Mouse (Mus musculus): ENCODE results near the gene Sfxn3. TPM values are rescaled to one million over a fixed set of nuclear protein-coding genes. Genes with fewer than 3 reads are reported as not detected.
A peak's percentile ranks its signal among the peaks of the same experiment; 100 is the strongest.
"Not testable (repeated sequence)": the region's sequence is repeated elsewhere in the genome, so short reads cannot be mapped to it uniquely, and the experiment has no call there.

Gene Sfxn3
- total and polyA plus RNA-seq, 3 experiments = 51.2 to 89.3 (median 65.5) TPM

DNA sequence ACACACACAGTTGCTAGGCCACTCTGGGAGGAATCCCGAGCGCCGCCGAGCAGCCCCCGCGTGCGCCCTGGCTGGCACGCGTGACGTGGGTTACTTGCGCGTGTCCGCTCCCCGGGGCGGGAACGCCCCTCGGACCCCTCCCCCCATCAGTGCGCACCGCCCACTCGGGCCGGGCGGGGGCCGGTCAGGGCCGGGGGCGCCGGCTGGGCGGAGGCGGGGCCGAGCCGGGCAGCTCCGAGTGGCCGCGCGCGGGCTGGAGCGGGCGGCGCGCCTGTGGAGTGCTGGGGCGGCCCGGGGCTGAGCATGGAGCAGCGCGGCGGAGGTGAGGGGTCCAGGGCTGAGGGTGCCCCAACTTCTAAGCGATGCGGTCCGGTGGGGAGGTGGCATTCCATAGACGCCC, 29.4 kb upstream of the Sfxn3 start:
- peak; percentile 97 for DNase-seq

DNA sequence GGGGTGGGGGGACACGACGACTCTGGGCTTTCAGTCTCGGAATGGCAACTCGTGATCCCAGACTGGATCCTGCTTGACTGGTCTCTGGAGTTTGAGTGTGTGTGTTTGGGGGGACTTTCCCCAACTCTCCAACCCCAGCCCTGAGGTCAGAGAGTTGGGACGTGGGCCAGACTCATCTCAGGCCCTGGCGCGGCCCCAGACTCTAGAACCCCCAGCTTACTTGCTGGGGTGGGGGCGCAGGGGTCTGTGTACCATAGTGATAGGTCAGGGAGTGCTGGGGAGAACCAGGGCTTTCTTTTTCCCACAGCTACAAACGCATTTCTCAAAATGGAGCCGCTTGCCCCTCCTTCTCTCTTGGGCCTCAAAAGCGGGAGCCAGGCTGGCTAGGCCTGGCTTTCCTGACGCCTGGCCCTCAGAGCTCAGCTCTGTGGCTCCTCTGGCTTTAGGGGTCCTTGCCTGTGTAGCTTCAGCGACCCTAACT, 28.9 kb upstream of the Sfxn3 start:
- DNase-seq = peak; percentile 68

DNA sequence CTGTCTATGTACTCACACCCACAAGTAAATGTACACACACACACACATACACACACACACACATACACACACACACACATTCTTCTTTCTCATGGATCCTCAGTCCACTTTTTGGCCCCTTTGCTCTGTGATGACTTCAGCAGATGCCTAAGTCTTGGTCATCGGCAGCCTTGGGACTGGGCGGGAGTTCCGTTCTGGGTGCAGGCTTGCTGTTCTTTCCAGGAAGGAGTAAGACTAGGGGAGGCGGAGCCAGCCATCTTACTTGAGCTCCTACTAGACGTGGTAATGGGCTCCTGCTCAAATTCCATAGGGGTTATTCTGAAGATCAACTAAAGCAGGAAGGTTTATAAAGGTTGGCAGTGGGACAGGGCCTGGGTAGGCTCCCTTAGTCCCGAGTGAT, 27.0 kb upstream of the Sfxn3 start:
- DNase-seq = peak; percentile 85

DNA sequence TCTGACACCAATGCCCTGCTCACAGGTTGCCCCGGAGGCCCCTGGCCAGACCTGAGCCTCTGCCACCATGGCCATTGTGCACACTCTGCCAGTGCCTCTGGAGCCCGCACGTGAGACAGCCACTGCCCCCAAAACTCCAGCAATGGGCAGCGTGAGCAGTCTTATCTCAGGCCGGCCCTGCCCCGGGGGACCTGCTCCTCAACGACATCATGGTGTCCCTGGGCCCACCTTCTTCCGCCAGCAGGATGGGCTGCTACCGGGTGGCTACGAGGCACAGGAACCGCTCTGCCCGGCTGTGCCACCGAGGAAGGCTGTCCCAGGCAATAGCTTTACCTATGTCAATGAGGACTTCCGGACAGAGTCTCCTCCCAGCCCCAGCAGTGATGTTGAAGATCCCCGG, 25.9 kb upstream of the Sfxn3 start:
- no peak for DNase-seq

DNA sequence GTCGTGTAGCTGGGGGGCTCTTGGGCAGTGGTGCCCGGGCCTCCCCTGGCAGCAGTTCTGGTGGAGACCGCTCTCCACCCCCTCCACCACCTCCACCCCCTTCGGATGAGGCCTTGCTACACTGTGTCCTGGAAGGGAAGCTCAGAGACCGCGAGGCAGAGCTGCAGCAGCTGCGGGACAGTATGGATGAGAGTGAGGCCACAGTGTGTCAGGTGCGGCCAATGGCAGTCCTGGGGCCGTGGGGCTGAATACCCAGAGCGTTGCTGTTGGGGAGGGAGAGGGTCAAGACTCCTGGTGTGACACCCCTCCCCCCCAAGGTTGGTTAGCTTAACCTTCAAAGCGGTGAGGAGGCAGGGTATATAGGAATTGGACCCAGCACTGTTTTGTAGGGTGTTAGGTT, 23.3 kb upstream of the Sfxn3 start:
- no peak for DNase-seq

DNA sequence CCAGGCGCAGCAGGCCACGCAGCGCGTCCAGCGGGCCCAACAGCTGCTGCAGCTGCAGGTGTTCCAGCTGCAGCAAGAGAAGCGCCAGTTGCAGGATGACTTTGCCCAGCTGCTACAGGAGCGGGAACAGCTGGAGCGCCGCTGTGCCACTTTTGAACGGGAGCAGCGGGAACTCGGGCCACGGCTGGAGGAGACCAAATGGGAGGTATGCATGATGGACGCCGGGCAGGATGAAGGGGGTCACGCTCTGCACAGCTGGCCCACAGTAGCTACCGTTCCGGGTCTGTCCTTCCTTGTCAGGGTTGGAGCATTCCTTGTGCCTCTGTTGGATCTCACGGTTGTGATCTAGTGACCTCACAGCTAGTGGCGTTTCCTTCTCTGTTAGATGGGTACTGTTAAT, 22.5 kb upstream of the Sfxn3 start:
- no peak for DNase-seq

DNA sequence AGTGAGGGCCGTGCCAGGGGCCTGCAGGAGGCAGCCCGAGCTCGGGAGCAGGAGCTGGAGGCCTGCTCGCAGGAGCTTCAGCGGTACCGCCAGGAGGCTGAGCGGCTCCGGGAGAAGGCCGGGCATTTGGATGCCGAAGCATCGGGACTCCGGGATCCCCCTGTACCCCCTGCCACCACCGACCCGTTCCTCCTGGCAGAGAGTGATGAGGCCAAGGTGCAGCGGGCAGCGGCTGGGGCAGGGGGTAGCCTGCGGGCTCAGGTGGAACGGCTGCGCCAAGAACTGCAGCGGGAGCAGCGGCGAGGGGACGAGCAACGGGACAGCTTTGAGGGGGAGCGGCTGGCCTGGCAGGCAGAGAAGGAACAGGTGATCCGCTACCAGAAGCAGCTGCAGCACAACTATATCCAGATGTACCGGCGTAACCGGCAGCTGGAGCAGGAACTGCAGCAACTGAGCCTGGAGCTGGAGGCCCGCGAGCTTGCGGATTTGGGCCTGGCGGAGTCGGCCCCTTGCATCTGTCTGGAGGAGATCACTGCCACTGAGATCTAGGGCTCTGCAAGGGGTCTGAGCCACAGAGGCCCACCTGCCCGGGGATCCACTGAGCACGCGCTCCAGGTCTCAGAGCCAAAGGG, 21.2 kb upstream of the Sfxn3 start:
- DNase-seq = peak; percentile 6

DNA sequence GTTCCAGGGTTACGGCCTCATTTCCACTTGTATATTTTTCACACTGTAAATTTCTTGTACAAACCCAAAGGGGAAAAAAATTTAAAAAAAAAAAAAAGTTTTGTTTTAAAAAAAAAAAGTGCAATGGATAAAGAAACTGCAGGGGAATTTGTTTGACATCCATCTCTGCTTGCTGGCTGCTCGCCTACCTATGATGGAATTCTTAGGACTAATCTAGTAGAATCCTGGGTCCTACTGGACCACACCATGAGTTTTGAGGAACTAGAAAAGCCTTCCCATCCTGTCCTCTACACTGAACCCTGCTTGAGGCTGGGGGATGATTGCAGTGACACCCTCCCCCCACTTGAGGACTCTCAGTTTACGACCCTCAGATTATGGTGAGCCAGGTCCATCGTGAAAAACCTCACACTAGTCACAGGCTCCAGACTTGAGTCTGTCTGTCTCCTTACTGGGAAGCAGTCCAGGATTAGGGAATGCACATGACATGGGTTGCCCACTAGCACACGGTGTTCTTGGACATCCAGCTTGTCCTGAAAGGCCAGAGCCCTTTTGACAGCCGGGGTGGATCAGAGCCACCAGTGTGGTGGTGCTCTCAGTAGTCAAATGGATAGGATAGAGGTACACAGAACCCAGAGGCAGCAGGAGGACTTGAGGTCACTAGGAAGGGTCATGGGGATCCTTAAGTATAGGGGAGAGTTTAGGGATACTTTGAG, 20.2 kb upstream of the Sfxn3 start:
- DNase-seq = no peak

DNA sequence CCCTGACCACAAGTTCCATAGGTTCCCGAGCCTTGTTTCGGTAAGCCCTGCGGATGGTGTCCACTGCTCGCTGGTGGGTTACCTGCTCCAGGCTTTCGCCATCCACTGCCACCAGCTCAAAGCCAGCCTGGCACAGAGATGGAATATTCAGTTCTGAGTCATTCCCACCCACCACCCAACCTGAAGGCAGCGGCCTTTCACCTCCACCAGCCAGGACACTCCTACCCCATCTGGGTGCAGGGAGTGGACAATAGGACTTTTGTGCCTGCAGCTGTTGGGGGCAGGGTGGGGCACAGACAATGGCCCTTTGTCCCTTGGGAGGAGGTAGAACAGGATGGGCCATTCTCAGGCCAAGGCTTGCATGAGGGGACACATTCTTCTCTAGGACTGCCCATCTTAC, 19.5 kb upstream of the Sfxn3 start:
- DNase-seq = peak; percentile 9

DNA sequence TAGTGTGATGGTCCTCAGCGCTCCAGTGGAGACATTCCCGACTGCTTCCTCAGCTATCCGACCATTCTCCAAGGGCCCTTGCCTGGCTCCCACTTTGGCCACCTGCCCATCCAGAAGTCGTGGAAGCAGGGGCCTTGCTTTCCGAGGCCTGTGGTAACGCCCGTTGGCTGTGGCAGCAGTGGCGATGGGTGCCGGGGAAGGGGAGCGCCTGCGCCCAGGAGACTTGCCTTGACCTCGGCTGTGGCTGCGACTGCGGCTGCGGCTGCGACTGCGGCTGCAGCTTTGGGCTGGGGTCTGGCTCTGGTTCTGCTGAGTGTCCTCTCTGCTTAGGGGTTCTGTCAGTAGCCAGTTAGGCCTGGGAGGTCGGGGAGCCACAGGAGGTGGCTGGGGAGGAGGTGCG, 18.6 kb upstream of the Sfxn3 start:
- peak; percentile 30 for DNase-seq

DNA sequence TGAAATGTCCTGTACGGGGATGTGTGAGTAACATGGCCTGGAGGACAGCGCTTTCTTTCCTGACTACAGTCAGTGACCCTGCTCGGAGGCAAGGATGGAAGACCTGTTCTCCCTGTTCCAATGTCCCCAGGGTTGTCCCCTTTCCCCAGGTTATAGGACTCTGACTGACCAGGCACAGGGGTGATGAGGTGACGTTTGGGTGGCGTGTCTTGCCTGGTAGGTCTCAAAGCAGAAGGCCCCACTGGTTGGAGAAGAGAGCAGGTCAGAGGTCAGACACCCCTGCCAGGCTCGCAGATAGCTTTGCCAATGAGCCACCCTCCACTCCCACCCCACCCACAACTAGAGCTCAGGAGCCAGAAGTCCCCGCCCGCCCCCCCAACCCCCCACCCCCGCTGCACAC, 17.7 kb upstream of the Sfxn3 start:
- DNase-seq = peak; percentile 17

DNA sequence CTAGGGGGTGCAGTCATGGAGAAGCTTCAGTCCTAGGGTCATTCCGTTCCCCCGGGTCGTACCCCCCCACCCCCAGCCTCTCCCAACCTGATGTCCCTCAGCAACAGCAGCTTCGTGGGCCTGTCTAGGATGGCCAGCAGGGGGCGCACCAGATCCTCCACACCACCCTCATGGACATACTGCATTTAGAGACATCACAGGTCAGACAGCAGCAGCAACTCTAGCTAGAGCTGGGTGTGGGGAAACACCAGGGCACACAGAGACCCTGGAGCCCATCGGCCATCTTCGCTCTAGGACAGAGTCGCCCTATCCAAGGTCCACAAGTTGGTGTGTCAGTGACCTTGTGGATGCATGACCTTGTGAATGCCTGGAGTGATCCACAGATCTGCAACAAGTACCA, 17.2 kb upstream of the Sfxn3 start:
- peak; percentile 70 for DNase-seq

DNA sequence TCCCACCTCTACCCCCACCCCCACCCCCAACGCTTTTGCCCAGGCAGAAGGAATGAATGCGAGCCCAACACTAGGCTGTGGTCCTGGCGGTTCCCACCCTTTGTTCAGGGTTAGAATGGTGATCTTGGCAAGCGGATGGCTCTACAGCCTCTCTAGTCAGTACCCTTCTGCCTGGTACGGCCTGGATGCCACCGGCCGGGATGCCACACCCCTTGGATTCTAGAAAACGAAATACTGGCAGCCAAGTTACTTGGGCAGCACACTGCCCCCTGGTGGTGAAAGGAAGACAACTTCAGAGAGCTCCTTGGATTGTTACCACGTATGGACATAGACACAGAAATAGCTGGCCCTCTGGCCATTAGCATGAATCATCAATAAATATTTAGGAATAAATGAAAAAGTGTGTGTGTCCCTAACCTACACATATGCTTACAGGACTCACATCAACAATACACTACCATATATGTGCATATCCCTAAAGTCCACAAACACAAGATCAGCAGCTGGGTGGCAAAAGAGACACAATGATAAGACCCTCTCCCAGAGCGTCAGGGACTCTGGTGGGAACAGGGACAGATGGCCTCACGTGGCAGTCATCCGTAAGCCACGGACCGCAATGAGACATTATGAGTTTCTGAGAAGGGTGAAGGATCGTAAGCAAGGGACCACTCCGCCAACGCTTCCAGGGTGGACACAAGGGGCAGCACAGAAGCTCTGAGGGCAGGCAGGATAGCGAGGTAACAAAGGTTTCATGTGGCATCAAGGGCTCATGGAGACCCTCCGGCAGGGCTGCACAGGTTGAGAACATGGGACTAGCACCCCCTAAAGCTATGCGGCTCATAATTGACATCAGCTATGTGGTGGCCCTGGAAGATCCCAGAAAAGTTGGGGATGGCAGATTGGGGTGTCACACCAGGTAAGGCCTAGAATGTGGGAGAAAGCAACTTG, 16.3 kb upstream of the Sfxn3 start:
- DNase-seq = peak; percentile 82

DNA sequence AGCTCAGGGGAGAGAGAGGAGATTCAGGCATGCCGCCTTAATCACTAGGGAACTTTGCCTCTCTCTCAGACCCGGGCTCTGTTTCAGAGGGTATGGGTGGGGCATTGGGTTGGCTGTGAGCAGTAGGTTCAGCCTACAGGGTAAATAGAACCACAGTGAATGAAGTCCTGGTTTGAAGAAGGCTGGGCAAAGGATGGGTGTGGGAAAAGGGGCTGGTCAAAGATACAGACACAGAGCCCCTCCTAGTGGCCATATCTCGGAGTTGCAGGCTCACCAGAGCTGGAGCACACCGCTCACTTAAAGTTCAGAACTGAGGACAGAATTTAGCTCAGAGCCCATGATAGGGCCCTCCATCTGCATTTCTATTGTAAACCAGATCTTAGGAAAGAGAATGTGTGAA, 15.5 kb upstream of the Sfxn3 start:
- peak; percentile 82 for DNase-seq

DNA sequence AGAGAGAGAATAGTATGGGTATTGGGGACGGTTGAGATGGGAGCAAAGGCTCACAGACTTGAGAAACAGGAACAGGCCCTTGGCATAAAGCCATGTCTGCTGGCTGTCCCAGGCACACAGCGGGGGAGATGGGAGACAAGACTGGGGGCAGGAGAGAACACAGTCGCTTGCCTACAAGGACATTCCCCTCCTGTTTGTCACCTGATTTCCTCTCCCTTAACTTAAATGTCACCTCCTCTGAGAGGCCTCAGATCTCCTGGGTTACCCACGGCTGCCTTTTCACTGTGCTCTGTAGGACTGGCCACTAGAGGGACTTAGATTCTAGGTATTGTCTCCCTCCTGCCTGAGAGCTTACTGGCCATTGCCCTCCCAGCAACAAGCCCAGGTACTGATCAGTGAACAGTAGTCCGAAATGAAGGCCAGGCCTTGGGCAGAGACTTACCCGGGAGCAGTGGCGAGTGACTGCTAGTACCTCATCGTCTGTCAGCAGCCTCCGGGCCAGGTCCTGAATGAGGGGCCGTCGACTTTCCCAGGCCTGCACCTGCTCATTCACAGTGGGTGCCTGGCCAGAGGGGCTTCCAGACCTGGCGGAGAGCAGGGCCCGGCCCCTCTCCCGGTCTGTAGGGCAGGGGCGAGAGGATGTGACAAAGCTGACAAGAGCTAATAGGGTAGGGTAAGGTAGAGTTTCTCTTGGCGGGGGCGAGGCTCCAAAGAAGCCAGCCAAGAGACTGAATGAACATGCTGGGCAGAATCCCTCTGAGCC, 14.6 kb upstream of the Sfxn3 start:
- peak; percentile 26 for DNase-seq

DNA sequence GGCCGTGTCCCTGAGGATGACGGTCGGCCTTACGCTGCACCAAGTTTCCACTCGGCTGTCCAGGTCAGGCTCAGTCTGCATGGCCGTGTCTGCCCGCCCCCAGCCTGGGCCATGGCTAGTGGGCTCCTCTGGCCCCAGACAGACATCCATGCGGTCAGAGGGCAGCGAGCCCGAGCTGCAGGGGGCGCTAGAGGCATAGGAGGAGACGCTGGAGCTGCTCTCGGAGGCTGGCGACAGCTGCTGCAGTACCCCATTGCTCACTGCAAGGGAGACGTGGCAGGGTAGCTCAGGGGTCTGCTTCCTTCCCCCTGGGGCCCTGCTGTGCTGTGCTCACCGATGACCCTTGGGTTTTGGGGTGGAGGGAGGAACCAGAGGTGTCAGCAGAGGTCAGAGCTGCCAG, 10.4 kb upstream of the Sfxn3 start:
- DNase-seq = peak; percentile 70

DNA sequence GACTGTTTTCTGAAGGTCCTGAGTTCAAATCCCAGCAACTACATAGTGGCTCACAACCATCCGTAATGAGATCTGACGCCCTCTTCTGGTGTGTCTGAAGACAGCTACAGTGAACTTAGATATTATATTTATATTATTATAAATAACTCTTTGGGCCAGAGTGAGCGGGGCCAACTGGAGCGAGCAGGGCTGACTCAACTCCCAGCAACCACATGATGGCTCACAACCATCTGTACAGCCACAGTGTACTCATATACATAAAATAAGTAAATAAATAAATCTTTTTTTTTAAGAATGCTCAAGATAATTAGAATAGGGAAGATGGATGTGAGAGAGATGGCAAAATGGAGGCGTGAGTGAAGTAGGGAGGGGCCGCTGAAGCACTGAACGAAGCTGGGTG, 9.1 kb upstream of the Sfxn3 start:
- DNase-seq = not testable (repeated sequence)

DNA sequence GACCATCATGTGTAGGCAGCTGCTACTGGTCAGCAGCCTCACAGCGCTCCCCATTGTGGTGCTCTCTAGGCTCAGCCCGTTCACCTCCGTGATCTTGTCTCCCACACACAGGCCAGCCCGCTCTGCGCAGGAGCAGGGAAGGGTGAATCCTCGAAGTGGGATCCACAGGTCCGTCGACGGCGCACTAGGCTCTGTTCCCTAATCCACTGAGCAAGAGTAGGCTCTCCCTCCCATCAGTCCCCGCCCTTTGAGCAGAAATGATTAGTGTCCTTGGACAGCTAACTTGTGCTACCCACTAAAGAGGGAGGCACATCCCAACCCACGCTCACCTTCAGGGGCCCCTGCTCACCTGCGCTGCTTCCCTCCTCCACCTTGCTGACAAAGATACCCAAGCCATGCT, 7.1 kb upstream of the Sfxn3 start:
- DNase-seq = no peak

DNA sequence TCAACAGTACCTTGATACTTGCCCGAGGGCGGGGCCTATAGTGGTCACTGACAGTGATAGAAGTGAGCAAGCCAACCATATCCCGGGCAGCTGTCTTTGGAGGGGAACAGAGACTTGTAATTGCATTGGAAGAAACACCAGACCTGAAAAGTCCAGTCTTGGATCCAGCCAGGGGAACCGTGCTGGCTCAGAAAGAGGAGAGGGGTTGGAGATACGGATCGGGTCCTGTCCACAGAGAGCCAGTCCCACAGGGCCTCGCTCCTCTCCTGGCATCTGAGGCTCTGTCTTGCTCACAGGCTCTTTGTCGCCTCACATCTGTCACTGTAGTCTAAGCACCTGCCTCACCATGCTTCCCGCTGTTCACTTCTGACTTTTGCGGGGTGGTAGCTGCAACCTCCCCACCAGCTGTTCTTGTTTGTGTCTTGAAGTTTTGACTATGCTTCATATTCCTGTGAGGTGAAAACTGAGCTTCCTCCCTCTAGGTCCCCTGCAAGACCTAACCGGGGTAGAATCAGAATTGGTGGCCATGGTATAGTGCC, 2.8 kb upstream of the Sfxn3 start:
- DNase-seq = no peak

DNA sequence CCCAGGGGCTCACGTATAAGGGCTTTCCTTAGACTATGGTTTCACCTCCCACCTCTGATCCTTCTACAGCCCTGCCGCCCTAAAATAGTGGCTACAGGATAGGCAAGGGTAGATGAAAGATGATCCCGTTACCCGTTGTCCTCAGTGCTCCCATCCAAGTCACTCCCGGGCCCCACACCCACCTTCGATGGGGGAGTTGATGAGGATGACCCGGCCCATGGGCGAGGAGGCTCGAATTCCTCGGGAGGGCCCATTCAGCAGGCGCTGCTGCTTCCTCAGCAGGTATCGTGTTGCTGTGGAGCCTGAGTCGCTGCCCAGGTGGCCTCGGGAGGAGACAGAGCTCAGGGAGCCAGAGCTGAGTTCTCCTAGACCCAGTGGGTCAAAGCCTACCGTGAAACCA, 2.1 kb upstream of the Sfxn3 start:
- DNase-seq = no peak

DNA sequence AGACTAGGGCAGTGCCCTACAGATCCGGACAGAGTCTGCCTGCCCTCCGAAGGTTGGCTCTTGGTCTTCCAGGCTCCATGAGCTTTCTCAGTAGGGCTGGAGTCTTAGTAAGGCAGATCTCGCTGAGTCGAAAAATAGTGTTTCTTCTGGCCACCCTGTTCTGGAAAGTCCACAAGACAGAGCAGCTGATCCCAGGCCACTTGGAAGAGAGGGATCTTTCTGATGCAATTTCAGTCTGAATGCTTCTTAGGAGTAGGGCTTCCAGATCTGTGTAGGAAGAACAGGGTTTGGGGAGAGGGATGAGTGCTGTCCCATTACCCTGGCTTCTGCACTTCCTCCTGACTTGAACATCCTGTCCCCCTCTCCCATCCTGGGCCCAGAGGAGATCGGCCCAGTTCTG, 1.7 kb upstream of the Sfxn3 start, which contains the start of gene Pdzd7:
TSS of gene Pdzd7 (minus strand) at position 67 of the 400 bp plus-strand sequence.
- DNase-seq = no peak
